Mouse (Mus musculus) testis, adult 2 months (tissue): Measurements from ENCODE around the gene Ywhab.

Experiments used
- CTCF ChIP-seq: fragments of 200-500 bp; IDR thresholded peaks from 2 replicates; pipeline ENCODE4 v1.5.1; 2012; ENCODE audit warnings: low read depth, mild to moderate bottlenecking, inconsistent platforms, low read length, moderate library complexity; ENCODE audit not compliant: control insufficient read depth, insufficient read depth, insufficient replicate concordance
- POLR2A ChIP-seq: fragments of 200-500 bp; IDR thresholded peaks from 2 replicates; pipeline ENCODE4 v1.6.1; 2012; ENCODE audit warnings: low read depth, mild to moderate bottlenecking, inconsistent platforms, low read length, moderate library complexity; ENCODE audit not compliant: control insufficient read depth

DNA sequence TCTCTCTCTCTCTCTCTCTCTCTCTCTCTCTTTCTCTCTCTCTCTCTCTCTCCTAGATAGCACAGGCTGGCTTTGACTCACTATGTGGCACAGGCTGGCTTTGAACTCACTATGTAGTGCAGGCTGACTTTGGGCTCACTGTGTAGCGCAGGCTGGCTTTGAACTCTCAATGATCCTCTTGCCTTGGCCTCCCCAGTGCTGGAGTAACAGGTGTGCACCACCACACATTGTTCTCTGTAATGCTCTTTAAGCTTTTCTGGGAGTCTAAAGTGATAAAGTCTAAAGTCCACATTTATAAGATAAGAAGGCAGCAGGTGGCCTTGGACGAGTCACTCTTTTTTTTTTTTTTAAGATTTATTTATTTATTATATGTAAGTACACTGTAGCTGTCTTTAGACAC is 46.8 kb downstream of the Ywhab start:
- no peak for TF ChIP-seq POLR2A
- no peak for TF ChIP-seq CTCF
